Mouse (Mus musculus) right cerebral cortex, postnatal 4 days (tissue): ENCODE results near the gene Mfn2.
A peak's percentile ranks its signal among the peaks of the same experiment; 100 is the strongest.
"Not testable (repeated sequence)": the region's sequence is repeated elsewhere in the genome, so short reads cannot be mapped to it uniquely, and the experiment has no call there.

ENCODE experiments used
- DNase-seq: peaks from one replicate; pipeline ENCODE4 v3.0.0-alpha.2; 2022

Mfn2 gene

GRCm38 (mm10) chr4:147866793-147867192, 37.7 kb downstream of the Mfn2 start:
- DNase-seq = not testable (repeated sequence)

GRCm38 (mm10) chr4:147866056-147866455, 38.4 kb downstream of the Mfn2 start:
- no peak for DNase-seq

GRCm38 (mm10) chr4:147865651-147866050, 38.9 kb downstream of the Mfn2 start:
- DNase-seq = no peak

- no peak for DNase-seq
Observed at GRCm38 (mm10) chr4:147862051-147862450, 42.5 kb downstream of the Mfn2 start.

GRCm38 (mm10) chr4:147850776-147851175, 53.7 kb downstream of the Mfn2 start:
- no peak for DNase-seq

- no peak for DNase-seq
Observed at GRCm38 (mm10) chr4:147848584-147848991, 55.9 kb downstream of the Mfn2 start.

GRCm38 (mm10) chr4:147847614-147848583, 56.6 kb downstream of the Mfn2 start, which contains the start of gene Zfp933:
Gene Zfp933, minus strand, starts transcription at chr4:147848366.
- DNase-seq = peak; percentile 54

- no peak for DNase-seq
Observed at GRCm38 (mm10) chr4:147842871-147843270, 61.6 kb downstream of the Mfn2 start.

- DNase-seq = not testable (repeated sequence)
Observed at GRCm38 (mm10) chr4:147839282-147839681, 65.2 kb downstream of the Mfn2 start.

GRCm38 (mm10) chr4:147824389-147824788, 80.1 kb downstream of the Mfn2 start:
- DNase-seq = no peak
